Mouse (Mus musculus): ENCODE data around the gene Parvb. TPM values are rescaled to one million over a fixed set of nuclear protein-coding genes. Genes with fewer than 3 reads are reported as not detected.

The Parvb gene
- total and polyA plus RNA-seq, 2 experiments from 2014 or later, result 10.8 to 26.1 TPM

GRCm38 (mm10) chr15:84247309-84247708, 15.5 kb downstream of the Parvb start:
- DNase-seq (ENCODE audit: low spot score) (no peak), ATAC-seq (ENCODE audit: insufficient read depth, low read depth) (no peak)
- Histone ChIP-seq H3K4me2 (ENCODE audit: low read depth, low read length) (no peak overlapping the region), H3K9ac (replicated peaks; ENCODE audit: low read depth, low read length) (no peak overlapping the region), H3K27me3 (ENCODE audit: control insufficient read depth, insufficient read depth, low read length) (no peaks in the 10 kb centered on the region), H3K4me1 (ENCODE audit: control insufficient read depth, insufficient read depth) (peaks cover 27% of the 10 kb centered on the region), H3K4me3 (ENCODE audit: low read depth, low read length) (no peak overlapping the region), H3K9me3 (replicated peaks; ENCODE audit: control insufficient read depth, low read length) (no peaks in the 10 kb centered on the region), H3K36me3 (replicated peaks; ENCODE audit: control insufficient read depth, insufficient read depth, low read length) (peaks cover 9% of the 10 kb centered on the region; the same call in 1 of the 2 replicates), H3K27ac (ENCODE audit: low read depth) (no peak overlapping the region)
- TF ChIP-seq CTCF (IDR thresholded peaks at IDR 0.05; ENCODE audit: low read depth) (no peak), EP300 (IDR thresholded peaks at IDR 0.05; ENCODE audit: low read depth) (no peak)
- WGBS, result 97% methylated on average over 3 of the region's 3 CpGs

- H3K9ac ChIP-seq (replicated peaks; ENCODE audit: low read depth, low read length), result peak overlapping the region; percentile 53
- DNase-seq (ENCODE audit: low spot score) (peak; percentile 87), ATAC-seq (ENCODE audit: insufficient read depth, low read depth) (peak; percentile 77)
- H3K27me3 ChIP-seq (ENCODE audit: control insufficient read depth, insufficient read depth, low read length), result no peaks in the 10 kb centered on the region
- peak overlapping the region; percentile 97 for H3K27ac ChIP-seq (ENCODE audit: low read depth)
- TF ChIP-seq CTCF (IDR thresholded peaks at IDR 0.05; ENCODE audit: low read depth) (no peak), EP300 (IDR thresholded peaks at IDR 0.05; ENCODE audit: low read depth) (no peak)
- H3K4me1 ChIP-seq (ENCODE audit: control insufficient read depth, insufficient read depth), result peaks cover 40% of the 10 kb centered on the region
- no peaks in the 10 kb centered on the region for H3K9me3 ChIP-seq (replicated peaks; ENCODE audit: control insufficient read depth, low read length)
- no peak overlapping the region for H3K4me2 ChIP-seq (ENCODE audit: low read depth, low read length)
- no peak overlapping the region for H3K4me3 ChIP-seq (ENCODE audit: low read depth, low read length)
- no peaks in the 10 kb centered on the region for H3K36me3 ChIP-seq (replicated peaks; ENCODE audit: control insufficient read depth, insufficient read depth, low read length)
- 17% methylated on average over 13 of the region's 13 CpGs for WGBS
Measured at GRCm38 (mm10) chr15:84251227-84251626, 19.4 kb downstream of the Parvb start.

GRCm38 (mm10) chr15:84252645-84253044, 20.8 kb downstream of the Parvb start:
- H3K4me1 ChIP-seq (ENCODE audit: control insufficient read depth, insufficient read depth), result peaks cover 53% of the 10 kb centered on the region

GRCm38 (mm10) chr15:84253757-84254156, 21.9 kb downstream of the Parvb start:
- ATAC-seq (ENCODE audit: insufficient read depth, low read depth) (peak; percentile 86), DNase-seq (ENCODE audit: low spot score) (peak; percentile 94)
- Histone ChIP-seq H3K27me3 (ENCODE audit: control insufficient read depth, insufficient read depth, low read length) (no peaks in the 10 kb centered on the region), H3K4me3 (ENCODE audit: low read depth, low read length) (no peak overlapping the region), H3K9ac (replicated peaks; ENCODE audit: low read depth, low read length) (no peak overlapping the region), H3K27ac (ENCODE audit: low read depth) (peak overlapping the region; percentile 97), H3K4me2 (ENCODE audit: low read depth, low read length) (no peak overlapping the region), H3K9me3 (replicated peaks; ENCODE audit: control insufficient read depth, low read length) (no peaks in the 10 kb centered on the region), H3K4me1 (ENCODE audit: control insufficient read depth, insufficient read depth) (peaks cover 55% of the 10 kb centered on the region), H3K36me3 (replicated peaks; ENCODE audit: control insufficient read depth, insufficient read depth, low read length) (no peaks in the 10 kb centered on the region)
- WGBS, result 9% methylated on average over 11 of the region's 11 CpGs
- TF ChIP-seq CTCF (IDR thresholded peaks at IDR 0.05; ENCODE audit: low read depth) (no peak), EP300 (IDR thresholded peaks at IDR 0.05; ENCODE audit: low read depth) (peak; percentile 71; the same call in 1 of the 2 replicates)

More at GRCm38 (mm10) chr15:84252645-84253044, 20.8 kb downstream of the Parvb start:
- ATAC-seq (ENCODE audit: insufficient read depth, low read depth), result no peak
- DNase-seq (ENCODE audit: low spot score), result no peak
- no peak overlapping the region for H3K4me2 ChIP-seq (ENCODE audit: low read depth, low read length)
- H3K4me3 ChIP-seq (ENCODE audit: low read depth, low read length), result no peak overlapping the region
- H3K36me3 ChIP-seq (replicated peaks; ENCODE audit: control insufficient read depth, insufficient read depth, low read length), result no peaks in the 10 kb centered on the region
- H3K9ac ChIP-seq (replicated peaks; ENCODE audit: low read depth, low read length), result no peak overlapping the region
- H3K9me3 ChIP-seq (replicated peaks; ENCODE audit: control insufficient read depth, low read length), result no peaks in the 10 kb centered on the region
- TF ChIP-seq CTCF (IDR thresholded peaks at IDR 0.05; ENCODE audit: low read depth), result no peak
- TF ChIP-seq EP300 (IDR thresholded peaks at IDR 0.05; ENCODE audit: low read depth), result no peak
- no peaks in the 10 kb centered on the region for H3K27me3 ChIP-seq (ENCODE audit: control insufficient read depth, insufficient read depth, low read length)
- WGBS, result 84% methylated on average over 7 of the region's 7 CpGs
- peak overlapping the region; percentile 97 for H3K27ac ChIP-seq (ENCODE audit: low read depth)

- no peak; the same call in 1 of the 2 replicates for ATAC-seq (ENCODE audit: insufficient read depth, low read depth)
- no peak overlapping the region for H3K9ac ChIP-seq (replicated peaks; ENCODE audit: low read depth, low read length)
Measured at GRCm38 (mm10) chr15:84254387-84254786, 22.5 kb downstream of the Parvb start.

More at GRCm38 (mm10) chr15:84254387-84254786, 22.5 kb downstream of the Parvb start:
- H3K4me3 ChIP-seq (ENCODE audit: low read depth, low read length), result no peak overlapping the region
- peaks cover 55% of the 10 kb centered on the region for H3K4me1 ChIP-seq (ENCODE audit: control insufficient read depth, insufficient read depth)
- peak; percentile 43 for DNase-seq (ENCODE audit: low spot score)
- H3K27ac ChIP-seq (ENCODE audit: low read depth), result peak overlapping the region; percentile 97
- WGBS, result 30% methylated on average over 8 of the region's 8 CpGs
- 0 out of 2 replicates have a peak overlapping the region, but pooled peaks have one; percentile 2 for H3K4me2 ChIP-seq (ENCODE audit: low read depth, low read length)
- H3K27me3 ChIP-seq (ENCODE audit: control insufficient read depth, insufficient read depth, low read length), result no peaks in the 10 kb centered on the region
- H3K36me3 ChIP-seq (replicated peaks; ENCODE audit: control insufficient read depth, insufficient read depth, low read length), result no peaks in the 10 kb centered on the region
- no peaks in the 10 kb centered on the region for H3K9me3 ChIP-seq (replicated peaks; ENCODE audit: control insufficient read depth, low read length)
- no peak for TF ChIP-seq CTCF (IDR thresholded peaks at IDR 0.05; ENCODE audit: low read depth)
- no peak for TF ChIP-seq EP300 (IDR thresholded peaks at IDR 0.05; ENCODE audit: low read depth)

All from heart, postnatal 0 days (tissue).